Mouse (Mus musculus): ENCODE measurements at regions not wholly inside any gene's neighbourhood (a gene's known extent, or its start where the extent isn't known, plus 50 kb on each side); places are given as distances from the start of the nearest gene placed in this dataset.

DNA sequence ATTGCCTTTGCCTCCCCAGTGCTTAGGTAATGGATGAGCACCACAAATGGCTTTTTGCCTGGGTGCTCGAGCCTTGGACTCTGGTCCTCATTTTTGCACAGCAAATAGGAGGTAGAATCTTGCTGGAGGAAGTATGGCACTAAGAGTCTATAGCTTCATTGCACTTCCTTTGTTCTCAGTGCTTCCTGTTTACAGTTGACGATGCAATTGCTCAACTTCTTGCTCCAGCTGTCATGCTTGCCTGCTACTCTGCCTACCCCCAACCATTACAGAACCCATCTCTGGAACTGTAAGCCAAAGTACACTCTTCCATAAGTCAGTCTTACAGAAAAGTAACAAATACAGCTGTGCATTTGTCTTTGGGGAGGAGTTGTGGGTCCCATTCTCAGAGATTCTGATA is 79.8 kb upstream of the Slc7a14 start:
- no peak for DNase-seq

DNA sequence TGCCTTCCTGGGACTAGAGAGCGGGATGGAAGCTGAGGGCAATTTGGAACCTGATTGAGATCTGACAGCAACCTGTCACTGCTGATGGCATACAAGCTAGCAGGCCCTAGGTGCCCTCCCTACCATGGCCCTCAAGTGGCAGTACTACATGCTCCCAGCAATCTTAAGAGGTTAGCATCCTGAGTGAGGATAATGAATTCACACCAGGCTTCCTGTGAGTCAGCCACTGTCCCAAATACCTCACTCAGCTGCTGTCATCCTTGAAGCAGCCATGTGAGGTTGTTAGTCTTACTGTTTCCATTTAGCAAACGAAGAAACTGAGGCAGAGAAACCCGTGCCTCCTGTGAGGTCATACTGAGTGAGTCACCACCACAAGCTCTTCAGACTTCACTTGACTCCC is 65.5 kb upstream of the Slc7a14 start:
- no peak for DNase-seq

DNA sequence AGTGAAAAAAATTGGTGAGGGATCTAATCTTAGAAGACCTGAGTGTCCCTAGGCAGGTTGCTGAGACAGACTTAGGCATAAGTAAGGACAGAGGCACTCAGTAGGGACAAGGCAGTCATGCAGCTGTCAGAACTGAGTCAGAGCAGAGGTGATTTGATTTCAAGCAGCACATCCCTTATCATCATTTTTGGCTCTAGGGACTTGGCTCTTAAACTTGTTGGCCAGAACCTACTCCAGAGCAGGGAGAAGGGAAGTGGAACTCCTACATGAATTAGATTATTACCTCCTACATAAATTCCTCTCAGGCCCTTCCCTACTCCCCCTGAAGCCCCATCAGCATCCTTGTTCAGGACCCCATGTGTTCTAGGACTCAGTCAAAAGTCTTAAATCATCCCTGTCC is 63.9 kb upstream of the Slc7a14 start:
- no peak for DNase-seq

DNA sequence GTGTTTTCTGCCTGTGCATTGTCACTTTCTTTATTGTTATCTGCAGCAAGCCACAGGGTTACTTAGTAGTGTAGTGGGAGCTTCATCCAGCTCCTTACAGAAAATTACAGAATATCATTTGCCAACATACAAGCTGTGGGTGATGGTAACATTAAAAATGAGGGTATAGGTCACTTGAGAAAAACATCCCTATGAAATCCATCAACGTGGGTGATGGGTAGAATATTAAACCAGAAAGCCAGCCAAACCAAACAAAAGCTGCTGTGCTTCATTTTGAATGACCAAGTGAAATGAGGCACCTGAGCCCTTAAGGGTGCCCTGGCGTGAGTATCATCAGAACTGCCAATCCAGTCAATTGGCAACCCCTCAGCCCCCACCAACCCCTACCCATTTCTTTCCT is 58.1 kb upstream of the Slc7a14 start:
- no peak for DNase-seq
